ENCODE assay signal across 6 mouse cellular contexts in genomic region chr1:173369611-173370010, GRCm38 (mm10).
"Had no signal": no experiment of that assay in that cellular context is flagged by ENCODE, and none has a peak within 500 bp of the region (broad histone marks: within the 10 kb centered on the region; RNA-seq: fewer than 3 reads in every experiment).

No protein-coding gene starts in this region.

- DNase-seq: kidney, postnatal 14 days; liver; liver, embryonic 13.5 days; liver, postnatal 0 days; lung, postnatal 14 days; right cerebral cortex, adult 18-20 months had no signal
